ENCODE assay signal across 10 mouse cellular contexts in genomic region chr7:109114950-109115349, GRCm38 (mm10). TPM values are rescaled to one million over a fixed set of nuclear protein-coding genes. Genes with fewer than 3 reads are reported as not detected.
DNase-seq lines count a peak whose midpoint lies in the region; ATAC-seq and TF ChIP-seq lines count a peak whose summit lies in the region.
"Had no signal": no experiment of that assay in that cellular context is flagged by ENCODE, and none has a peak within 500 bp of the region (broad histone marks: within the 10 kb centered on the region; RNA-seq: fewer than 3 reads in every experiment).

No protein-coding gene starts in this region.

- H3K4me1 ChIP-seq in forebrain, embryonic 16.5 days (replicated peaks; ENCODE audit: control insufficient read depth, insufficient read depth, low read length) = peaks cover 26% of the 10 kb centered on the region
- H3K4me1 ChIP-seq in stomach, embryonic 15.5 days = no peaks in the 10 kb centered on the region
- H3K4me1 ChIP-seq: embryonic facial prominence, embryonic 13.5 days had no signal

- WGBS in forebrain, embryonic 16.5 days = 8% methylated on average over 10 of the region's 10 CpGs
- 24% methylated on average over 10 of the region's 10 CpGs for WGBS in stomach, embryonic 15.5 days

- H3K27me3 ChIP-seq in forebrain, embryonic 16.5 days (replicated peaks; ENCODE audit: control insufficient read depth, insufficient read depth, low read length) = peaks cover 12% of the 10 kb centered on the region
- no peaks in the 10 kb centered on the region for H3K27me3 ChIP-seq in stomach, embryonic 15.5 days (replicated peaks)
- H3K27me3 ChIP-seq: embryonic facial prominence, embryonic 13.5 days had no signal

- peak; percentile 54 for ATAC-seq in forebrain, embryonic 16.5 days
- peak; percentile 88 for ATAC-seq in megakaryocyte progenitor cell, adult 5-6 weeks (replicated peaks; ENCODE audit: poor library complexity)
- ATAC-seq in stomach, embryonic 15.5 days (ENCODE audit: insufficient read depth, low FRiP score, low read depth) = peak; percentile 89; the same call in 1 of the 2 replicates

- intact Hi-C loops in left cerebral cortex, adult 2 months (cut with DNase I) = no loop called here

- H3K9me3 ChIP-seq in forebrain, embryonic 16.5 days (ENCODE audit: control insufficient read depth, low read length) = no peaks in the 10 kb centered on the region
- no peaks in the 10 kb centered on the region for H3K9me3 ChIP-seq in stomach, embryonic 15.5 days
- H3K9me3 ChIP-seq: embryonic facial prominence, embryonic 13.5 days had no signal

- H3K4me2 ChIP-seq in forebrain, embryonic 16.5 days (ENCODE audit: low read length) = peak overlapping the region; percentile 5; the same call in 1 of the 2 replicates
- H3K4me2 ChIP-seq in stomach, embryonic 15.5 days = no peak overlapping the region
- H3K4me2 ChIP-seq: embryonic facial prominence, embryonic 13.5 days had no signal

- H3K4me3 ChIP-seq in forebrain, embryonic 16.5 days (replicated peaks; ENCODE audit: low read length) = no peak overlapping the region
- H3K4me3 ChIP-seq in stomach, embryonic 15.5 days (replicated peaks) = no peak overlapping the region
- H3K4me3 ChIP-seq in left cerebral cortex, adult 2 months = no peak overlapping the region
- H3K4me3 ChIP-seq: embryonic facial prominence, embryonic 13.5 days had no signal

- H3K36me3 ChIP-seq in forebrain, embryonic 16.5 days (ENCODE audit: control insufficient read depth, insufficient read depth) = no peaks in the 10 kb centered on the region
- H3K36me3 ChIP-seq in stomach, embryonic 15.5 days = no peaks in the 10 kb centered on the region
- H3K36me3 ChIP-seq: embryonic facial prominence, embryonic 13.5 days had no signal

- no peak overlapping the region for H3K9ac ChIP-seq in forebrain, embryonic 16.5 days (replicated peaks; ENCODE audit: low read depth, low read length)
- no peak overlapping the region for H3K9ac ChIP-seq in stomach, embryonic 15.5 days
- H3K9ac ChIP-seq: embryonic facial prominence, embryonic 13.5 days had no signal

- peak; percentile 79 for DNase-seq in spleen, adult 12 weeks (ENCODE audit: low spot score)
- DNase-seq in spleen, adult 18-20 months = no peak
- no peak for DNase-seq in layer of hippocampus, adult 8-10 months (ENCODE audit: low spot score in 2 of 2)
- no peak for DNase-seq in left cerebral cortex, adult 2 months (ENCODE audit: extremely low spot score in 1 of 2, low spot score in 2 of 2)
- no peak for DNase-seq in gastrocnemius, adult 18-20 months (ENCODE audit: low spot score)
- DNase-seq: kidney, postnatal 14 days had no signal

- peak overlapping the region; percentile 43 for H3K27ac ChIP-seq in forebrain, embryonic 16.5 days (ENCODE audit: low read length)
- no peak overlapping the region for H3K27ac ChIP-seq in stomach, embryonic 15.5 days
- no peak overlapping the region for H3K27ac ChIP-seq in left cerebral cortex, adult 2 months
- H3K27ac ChIP-seq: embryonic facial prominence, embryonic 13.5 days had no signal

- no peak for TF ChIP-seq CTCF in left cerebral cortex, adult 2 months (IDR thresholded peaks at IDR 0.05)

RNA-seq across cellular contexts. Expression of gene Ric3, which starts 31.8 kb away (rescaled TPM):
- 31.9 and 34.6 TPM in 2 replicates for polyA plus RNA-seq in forebrain, embryonic 16.5 days (2015; fragmentation: Nextera tagmentation; extraction: Ambion mirVana)
- 0.39 and 0.84 TPM in 2 replicates for total RNA-seq in megakaryocyte progenitor cell, adult 5-6 weeks (2015)
- 0.37 and 0.95 TPM in 2 replicates for total RNA-seq in megakaryocyte progenitor cell, adult 5-6 weeks (2017)
- 2.2 and 3.3 TPM in 2 replicates for polyA plus RNA-seq in stomach, embryonic 15.5 days (2015; fragmentation: Nextera tagmentation; extraction: Ambion mirVana)
- total RNA-seq in layer of hippocampus, adult 8-10 months (2022) = 10 to 100 TPM; 66.7 to 77.1 (median 72.9) TPM
- total RNA-seq in left cerebral cortex, adult 2 months (2021) = 10 to 100 TPM; 63.7 to 66.3 TPM
- 1 to 10 TPM; 2.7 to 2.8 TPM for total RNA-seq in gastrocnemius, adult 18-20 months (2021)

Comparison
In these comparisons a context has a peak if more than half of its experiments do, and no peak if none do; other contexts are left out.
1. RNA of gene Ric3, which starts 31.8 kb away (total RNA-seq): 66.7 to 77.1 TPM in layer of hippocampus, adult 8-10 months and 63.7 to 66.3 TPM in left cerebral cortex, adult 2 months; 2.7 to 2.8 TPM in gastrocnemius, adult 18-20 months and 0.37 to 0.95 TPM in megakaryocyte progenitor cell, adult 5-6 weeks; every median in the first group is over 10 times any median in the second.
2. Peak in every context shown above with its lines, with median percentiles within 50 percentile points of each other: ATAC-seq.